Mouse (Mus musculus) lung, postnatal 10 days (tissue): ENCODE results near the gene B4galt3.
A peak's percentile ranks its signal among the peaks of the same experiment; 100 is the strongest.

Source experiments
- DNase-seq: peaks from one replicate; pipeline ENCODE4 v3.0.0; 2021

The B4galt3 gene

DNA sequence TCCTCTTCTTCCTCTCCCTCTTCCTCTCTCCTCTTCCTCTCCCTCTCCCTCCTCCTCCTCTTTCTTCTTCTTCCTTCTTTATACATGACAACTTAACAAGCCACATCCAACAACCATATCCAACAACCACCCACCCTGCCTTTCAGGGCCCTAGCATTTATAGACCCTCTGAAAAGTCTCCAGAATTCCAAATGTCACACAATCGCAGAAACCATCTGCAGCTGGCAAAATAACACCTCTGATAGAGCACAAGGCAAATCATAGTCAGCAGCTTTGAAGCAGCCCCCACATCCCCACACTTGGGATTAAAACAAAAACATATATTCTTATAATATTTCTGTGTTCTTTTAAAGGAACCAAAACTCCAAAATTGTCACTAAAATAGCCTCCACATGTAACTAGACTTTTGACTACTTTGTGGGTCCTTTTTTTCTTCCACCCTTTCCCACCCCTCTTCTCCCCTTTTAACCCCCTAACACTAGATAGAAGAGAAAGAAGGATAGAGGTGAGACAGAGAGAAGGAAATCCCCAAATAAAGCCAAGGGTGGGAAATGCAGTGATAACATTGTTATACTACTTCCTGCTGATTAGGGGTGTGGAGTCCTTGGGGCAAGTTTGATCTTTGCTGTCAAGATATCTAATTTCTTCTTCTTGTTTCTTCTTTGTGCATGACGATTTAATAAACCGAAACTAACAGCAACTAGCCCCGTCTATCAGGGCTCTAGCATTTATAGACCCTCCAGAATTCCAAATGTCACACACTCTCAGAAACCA is 4.0 kb upstream of the B4galt3 start:
- no peak for DNase-seq

DNA sequence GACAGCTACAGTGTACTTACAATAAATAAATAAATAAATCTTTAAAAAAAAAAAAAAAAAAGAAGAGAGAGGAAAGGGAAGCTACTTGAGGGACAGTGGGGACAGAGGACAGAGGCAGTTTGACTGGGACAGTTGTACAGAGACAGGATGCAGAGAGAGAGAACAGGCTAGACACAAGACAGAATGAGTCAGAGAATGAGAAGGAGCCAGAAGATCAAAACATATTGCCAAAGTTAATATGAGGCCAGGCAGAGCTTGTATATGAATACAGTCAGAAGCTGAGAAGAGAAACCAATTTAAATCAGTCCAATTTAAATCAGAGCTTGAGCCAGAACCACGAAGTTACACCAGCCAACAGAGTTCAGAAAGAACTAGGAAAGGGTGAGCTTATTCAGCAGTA is 1.8 kb upstream of the B4galt3 start:
- no peak for DNase-seq

DNA sequence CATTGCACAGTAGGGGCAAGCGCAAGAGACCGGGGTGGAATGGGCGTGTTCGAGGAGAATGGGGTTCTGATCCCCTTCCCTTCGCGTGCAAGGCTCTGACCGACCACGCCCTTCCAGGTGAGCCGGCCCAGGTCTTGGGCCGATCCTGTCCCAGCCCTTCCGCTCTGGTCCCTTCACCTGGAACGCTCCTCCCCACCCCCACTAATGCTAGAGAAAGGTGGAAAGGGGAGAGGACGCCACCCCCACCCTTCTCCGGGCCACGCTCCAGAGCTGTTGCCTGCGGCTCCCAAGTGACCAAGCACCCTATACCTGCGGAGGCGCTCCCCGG is 409 bp downstream of the B4galt3 start:
- DNase-seq: peak; percentile 76

DNA sequence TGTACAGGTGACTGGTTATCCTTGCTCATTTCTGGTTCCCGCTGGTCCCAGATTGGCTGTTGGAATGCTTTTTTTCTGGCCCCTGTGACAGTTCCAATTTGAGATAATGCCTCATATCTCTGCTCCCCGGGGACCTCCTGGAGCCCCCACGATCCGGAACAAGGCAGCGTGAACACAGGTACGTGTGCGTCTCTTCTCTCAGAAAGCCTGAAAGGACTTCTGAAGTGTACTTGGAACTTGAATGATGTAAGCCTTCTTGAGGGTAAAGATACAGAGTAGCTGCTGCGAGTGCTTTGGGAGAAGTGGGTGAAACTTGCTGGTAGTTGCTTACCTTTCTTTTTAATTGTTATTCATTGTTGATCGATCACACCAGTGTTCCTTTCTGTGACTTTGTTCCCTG is 1.1 kb downstream of the B4galt3 start:
- no peak for DNase-seq

DNA sequence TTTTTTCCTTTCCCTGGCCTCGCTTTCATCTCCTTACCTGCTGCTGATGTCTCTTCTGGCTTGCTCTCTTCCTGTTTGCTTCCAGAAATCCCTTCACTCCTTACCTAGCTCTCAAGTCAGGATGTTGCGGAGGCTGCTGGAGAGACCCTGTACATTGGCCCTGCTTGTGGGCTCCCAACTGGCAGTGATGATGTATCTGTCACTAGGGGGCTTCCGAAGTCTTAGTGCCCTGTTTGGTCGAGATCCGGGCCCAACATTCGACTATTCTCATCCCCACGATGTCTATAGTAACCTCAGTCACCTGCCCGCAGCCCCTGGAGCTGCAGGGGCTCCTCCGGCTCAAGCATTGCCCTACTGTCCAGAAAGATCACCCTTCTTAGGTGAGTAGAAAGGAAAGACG is 1.5 kb downstream of the B4galt3 start:
- no peak for DNase-seq

DNA sequence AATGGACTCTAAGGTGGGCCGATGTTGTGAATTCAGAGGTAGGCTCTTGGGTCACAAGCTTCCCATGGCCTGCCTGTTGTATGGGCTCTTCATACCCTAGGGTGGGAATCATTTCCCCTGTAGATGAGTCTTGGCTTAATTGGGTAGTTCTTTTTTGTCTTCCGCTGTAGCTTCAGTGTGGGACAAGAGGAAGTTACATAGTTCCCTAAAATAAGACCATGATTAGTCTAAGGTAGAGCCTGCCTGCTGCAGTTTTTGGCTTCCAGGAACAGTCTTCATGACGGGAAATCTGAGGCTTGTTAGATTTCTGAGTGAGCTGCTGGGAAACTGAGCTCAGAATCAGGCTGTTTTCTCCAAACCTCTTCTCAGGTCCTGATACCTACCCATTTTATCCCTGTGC is 2.0 kb downstream of the B4galt3 start:
- no peak for DNase-seq

DNA sequence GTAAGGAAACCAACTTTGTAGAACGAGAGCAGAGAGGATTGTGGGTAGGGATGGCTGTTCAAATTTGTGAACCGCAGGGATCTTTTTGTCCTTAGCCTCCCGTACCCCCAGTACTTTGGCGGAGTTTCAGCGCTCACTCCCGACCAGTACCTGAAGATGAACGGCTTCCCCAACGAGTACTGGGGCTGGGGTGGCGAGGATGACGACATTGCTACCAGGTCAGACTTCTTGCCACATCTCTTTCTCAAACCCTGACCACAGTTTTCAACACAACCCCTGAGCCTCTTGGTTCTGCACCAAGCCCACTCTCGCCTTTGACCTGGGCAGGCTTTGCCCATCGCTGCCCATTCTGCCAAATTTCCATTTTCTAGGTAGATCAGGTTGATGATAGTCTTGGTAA is 4.0 kb downstream of the B4galt3 start:
- no peak for DNase-seq

- no peak for DNase-seq
Observed at GRCm38 (mm10) chr1:171275144-171275734, 5.1 kb downstream of the B4galt3 start.

DNA sequence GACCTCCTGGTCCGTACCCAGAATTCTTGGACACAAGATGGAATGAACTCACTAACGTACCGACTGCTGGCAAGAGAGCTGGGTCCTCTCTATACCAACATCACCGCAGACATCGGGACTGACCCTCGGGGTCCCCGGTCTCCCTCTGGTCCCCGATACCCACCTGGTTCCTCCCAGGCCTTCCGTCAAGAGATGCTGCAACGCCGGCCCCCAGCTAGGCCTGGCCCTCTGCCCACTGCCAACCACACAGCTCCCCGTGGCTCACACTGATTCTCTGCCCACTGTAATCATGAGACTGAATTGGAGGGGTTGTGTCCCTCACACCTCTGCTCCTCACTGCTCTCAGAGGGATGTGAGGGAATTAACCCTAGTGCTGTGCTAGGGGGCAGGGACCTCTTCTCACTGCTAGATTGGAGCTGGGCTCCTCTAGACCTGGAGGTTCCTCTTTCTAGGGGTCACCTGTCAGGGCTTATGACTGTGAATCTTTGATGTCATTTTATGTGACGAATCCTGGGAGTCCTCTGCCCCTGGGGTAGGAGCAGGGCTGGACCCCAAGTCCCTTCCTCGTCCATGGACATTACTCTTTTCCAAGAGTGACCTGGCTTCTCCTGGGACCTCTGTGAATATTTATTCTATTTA is 6.1 kb downstream of the B4galt3 start:
- no peak for DNase-seq

GRCm38 (mm10) chr1:171277736-171278135 is 7.6 kb downstream of the B4galt3 start:
- no peak for DNase-seq

DNA sequence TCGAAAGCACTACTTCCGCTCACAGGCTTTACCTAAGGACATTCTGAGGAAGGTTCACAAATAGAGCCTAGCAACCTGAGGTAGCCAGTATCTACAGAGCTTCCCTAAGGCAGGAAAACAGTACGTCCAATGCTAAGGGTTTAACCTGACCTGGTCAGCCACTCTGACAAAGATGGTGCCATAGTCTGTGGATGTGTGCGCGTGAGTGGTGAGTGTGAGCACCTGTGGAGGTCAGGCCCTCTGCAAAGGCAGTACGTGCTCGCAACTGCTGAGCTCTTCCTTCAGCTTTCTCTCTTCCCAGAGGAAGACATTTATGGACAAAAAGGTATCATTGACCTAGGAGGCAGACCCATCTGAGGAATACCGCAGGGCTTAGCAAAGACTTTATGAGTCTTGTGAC is 8.3 kb downstream of the B4galt3 start:
- no peak for DNase-seq

- no peak for DNase-seq
Observed at GRCm38 (mm10) chr1:171279012-171279705, 9.0 kb downstream of the B4galt3 start.

DNA sequence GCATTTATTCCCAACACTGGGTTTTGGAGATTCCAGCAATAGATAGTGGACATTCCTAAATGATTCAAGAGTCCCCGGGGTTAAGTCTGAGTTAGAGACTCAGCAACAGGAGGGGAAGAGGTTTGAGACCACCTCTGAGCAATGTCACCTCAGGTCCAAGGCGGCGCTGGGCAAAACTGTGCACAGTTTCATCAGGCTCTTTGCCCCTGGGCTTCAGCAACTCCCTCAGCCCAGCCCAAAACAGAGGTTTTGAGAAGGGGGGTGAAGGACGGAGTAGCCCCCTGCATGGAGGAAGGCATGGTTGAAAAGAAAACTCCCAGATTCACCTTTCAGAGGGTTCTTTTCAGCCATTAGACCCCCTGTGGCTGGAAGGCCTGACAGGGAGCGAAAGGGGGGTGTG is 9.6 kb downstream of the B4galt3 start:
- no peak for DNase-seq

DNA sequence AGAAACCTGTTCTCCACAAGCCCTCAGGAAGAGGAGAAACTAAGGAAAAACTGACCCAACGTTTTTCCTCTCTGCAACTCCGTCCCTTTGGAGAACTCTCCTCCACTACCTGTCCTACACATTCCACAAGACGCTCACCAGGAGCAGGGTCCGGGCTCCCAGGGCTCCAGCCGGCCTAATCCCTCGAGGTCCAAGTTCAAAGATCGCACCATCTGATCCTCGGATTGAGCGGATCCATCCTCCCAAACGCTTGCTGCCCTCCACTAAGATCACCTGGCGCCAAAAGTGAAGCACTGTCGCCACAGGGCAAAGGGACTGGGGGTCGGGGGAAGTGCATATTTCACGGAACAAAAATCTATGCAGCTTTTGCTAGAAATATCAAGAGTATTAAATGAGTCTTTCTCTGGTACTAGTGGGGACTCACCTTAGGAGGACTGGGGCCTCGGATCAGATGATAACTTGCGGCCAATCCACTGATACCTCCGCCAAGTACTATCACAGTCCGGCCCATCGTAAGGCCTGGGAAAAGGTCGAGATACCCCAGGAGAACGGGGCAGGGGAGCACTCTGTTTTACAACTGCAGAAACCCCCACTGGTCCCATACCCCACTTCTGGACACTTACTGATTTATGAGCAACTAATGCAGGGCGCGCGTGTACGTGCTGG is 10.3 kb downstream of the B4galt3 start:
- no peak for DNase-seq

DNA sequence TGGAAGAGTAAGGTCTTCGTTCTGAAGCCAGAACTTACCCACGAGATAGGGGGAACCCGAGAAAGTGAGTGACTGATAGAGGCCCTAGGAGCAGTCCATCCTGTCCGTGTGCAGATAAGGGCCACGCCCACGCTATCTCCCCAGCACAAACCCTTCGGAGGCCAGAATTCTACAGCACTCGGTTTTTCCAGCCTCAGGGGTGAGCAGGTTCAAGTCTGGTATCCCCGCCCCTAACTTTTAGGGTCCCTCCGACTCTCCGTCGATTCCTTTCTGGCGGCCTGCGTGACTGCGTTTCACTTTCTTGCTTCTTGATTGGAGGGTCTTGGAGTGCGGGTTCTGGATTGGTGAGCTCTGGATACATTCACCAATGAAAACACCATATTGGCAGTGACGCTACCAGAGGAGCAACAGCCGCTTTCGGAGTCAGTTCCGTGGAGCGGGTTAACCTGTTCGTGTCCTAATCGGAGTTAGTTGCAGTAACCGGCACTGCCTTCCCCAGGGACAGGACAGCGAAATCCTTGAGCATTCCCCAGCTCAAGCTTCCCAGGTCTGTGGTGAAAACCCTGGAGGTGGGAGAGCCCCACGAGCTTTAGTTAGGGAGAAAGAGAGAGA is 10.9 kb downstream of the B4galt3 start, which contains the start of gene Ppox:
Ppox (minus strand) TSS at position 271 of the 612 bp plus-strand sequence.
- peak; percentile 96 for DNase-seq

DNA sequence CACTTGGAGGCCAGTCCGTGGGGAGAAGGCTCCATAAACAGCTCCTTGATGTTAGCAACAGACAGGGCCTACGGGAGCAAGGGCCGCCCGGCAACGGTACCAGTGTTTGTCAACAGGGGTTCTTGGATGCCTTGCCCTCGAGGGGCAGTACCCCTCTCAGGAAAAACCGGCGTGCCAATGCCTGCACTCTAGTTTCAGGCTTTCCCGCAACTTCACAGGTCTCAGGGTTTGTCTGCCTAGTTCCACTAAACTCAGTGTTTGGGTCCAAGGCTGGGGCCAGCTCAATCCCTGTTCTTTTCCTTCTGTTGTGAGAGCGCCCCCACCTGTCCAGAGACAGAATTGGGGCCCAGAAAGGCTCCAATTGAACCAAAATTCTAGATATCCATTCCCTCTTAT is 11.4 kb downstream of the B4galt3 start:
- peak; percentile 92 for DNase-seq

GRCm38 (mm10) chr1:171282086-171282805 is 12.1 kb downstream of the B4galt3 start:
- DNase-seq: peak; percentile 2

- no peak for DNase-seq
Observed at GRCm38 (mm10) chr1:171283188-171284160, 13.3 kb downstream of the B4galt3 start.

- DNase-seq: no peak
Observed at GRCm38 (mm10) chr1:171284491-171284890, 14.4 kb downstream of the B4galt3 start.

- no peak for DNase-seq
Observed at GRCm38 (mm10) chr1:171285096-171285892, 15.2 kb downstream of the B4galt3 start.
